Mouse (Mus musculus) gastrocnemius, postnatal 4 days (tissue): ENCODE measurements around the gene A030005L19Rik. TPM values are rescaled to one million over a fixed set of nuclear protein-coding genes. Genes with fewer than 3 reads are reported as not detected.
"Not testable (repeated sequence)": the region's sequence is repeated elsewhere in the genome, so short reads cannot be mapped to it uniquely, and the experiment has no call there.

Experiments
- DNase-seq, 2 experiments: peaks; one replicate each; pipeline ENCODE4 v3.0.0; 2021 to 2022; ENCODE audit warnings: low spot score in 2 of 2, mixed read lengths in 2 of 2
- long read RNA-seq, 2 experiments: library from polyadenylated mRNA; stranded (forward); transcript quantifications; one replicate each; pipeline ENCODE4 v2.0.0; 2021
- total RNA-seq, 2 experiments: library from RNA; stranded (reverse); gene quantifications; 2 replicates each; pipeline ENCODE4 v1.2.3; 2021

A030005L19Rik gene
- total RNA-seq = not detected
- long read RNA-seq, experiment 1 = 0 reads
- long read RNA-seq, experiment 2 = 0 reads

DNA sequence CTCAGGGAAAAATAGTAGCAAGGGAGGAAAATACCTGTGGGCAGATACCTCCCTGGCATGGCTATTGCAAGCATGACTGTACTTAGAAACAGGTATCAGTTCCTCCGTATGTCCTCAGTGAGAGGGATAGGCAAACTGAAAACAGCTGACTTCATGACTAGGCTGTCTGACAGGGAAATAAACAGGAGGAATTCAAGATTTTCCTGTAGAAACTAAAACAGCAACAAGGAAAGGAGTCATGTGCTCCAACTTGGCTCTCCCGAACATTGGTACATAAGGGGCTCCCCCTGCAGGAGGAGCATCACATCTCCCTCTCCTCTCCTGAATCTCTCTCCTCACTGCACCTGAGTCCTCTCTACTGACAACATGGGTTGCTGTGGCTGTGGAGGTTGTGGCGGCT is at the start of gene A030005L19Rik:
Gene A030005L19Rik (plus strand): TSS at position 301 of the 400 bp plus-strand sequence.
- no peak for DNase-seq

DNA sequence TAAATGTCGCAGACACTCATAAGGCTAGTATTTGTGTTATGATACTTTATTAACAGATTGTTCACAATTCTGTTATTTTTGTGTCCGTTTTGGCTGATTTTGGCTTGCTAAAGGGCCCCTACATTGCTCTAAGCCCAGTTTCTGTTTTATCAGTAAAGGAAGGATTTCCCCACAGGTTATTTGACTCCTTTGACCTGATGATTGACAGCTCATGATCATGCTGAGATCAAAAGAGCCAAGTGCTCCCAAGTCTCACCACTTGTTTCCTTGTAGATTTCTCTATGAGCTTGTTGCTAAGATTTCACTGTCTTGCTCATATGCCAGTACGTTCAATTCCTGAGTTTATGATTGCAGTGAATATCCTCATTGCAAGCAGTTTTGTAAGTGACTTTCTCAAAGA is 42.9 kb upstream of the A030005L19Rik start:
- no peak for DNase-seq

DNA sequence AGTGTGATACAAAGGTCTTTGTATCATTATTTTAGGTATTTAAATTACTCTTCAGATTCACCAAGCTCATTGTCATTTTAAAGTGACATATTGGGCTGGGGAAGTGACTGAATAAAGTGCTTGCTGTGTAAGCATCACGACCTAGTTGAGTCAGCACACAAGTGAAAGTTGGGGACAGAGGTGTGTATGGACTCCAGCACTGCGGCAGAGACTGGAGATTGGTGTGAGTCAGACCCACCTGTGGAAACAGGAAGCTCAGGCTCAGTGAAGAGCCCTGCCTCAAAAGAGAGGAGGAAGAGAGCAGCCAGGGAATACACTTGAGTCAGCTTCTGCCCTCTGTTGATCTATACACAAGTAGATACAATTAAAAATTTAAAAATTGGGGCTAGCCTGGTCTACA is 34.0 kb upstream of the A030005L19Rik start:
- no peak for DNase-seq

DNA sequence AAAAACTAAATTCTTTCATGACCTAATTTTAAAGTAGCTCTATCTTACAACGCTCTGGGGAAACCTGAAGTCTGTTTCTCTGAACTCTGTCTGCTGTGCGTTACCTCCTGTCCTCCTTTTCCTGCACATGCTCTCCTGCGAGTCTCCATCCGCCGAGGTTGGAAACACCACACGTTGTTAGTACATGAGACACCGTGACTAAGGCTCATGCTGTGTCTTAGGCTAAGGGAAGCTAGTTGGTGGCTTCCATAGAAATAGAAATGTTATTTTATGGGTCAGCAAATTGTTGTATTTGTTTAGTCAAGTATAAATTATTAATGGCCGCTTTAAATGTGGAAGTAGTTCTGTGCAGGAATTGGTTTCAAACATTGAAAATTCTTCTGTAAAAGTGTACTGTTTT is 32.9 kb upstream of the A030005L19Rik start:
- no peak for DNase-seq

GRCm38 (mm10) chr1:82893269-82893668 is 19.9 kb upstream of the A030005L19Rik start:
- no peak for DNase-seq

DNA sequence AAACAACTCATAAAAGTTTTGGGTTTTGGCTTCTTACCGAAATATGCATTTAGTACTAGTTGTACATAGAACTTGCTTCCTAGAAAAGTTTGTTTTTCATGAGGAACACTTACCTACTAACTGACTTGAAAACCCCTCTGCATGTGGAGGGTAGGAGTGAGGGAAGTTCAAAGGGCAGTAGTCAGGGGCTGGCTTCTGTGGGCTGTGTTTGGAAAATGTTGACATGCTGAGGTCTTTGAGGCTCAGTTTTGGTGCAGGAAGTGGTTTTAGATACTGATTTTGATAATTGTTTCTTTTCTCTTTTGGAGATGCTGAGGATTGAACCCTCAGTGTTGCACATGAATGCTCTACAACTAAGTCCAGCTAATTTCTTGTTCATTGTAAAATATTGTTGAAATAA is 12.6 kb upstream of the A030005L19Rik start:
- DNase-seq = no peak

DNA sequence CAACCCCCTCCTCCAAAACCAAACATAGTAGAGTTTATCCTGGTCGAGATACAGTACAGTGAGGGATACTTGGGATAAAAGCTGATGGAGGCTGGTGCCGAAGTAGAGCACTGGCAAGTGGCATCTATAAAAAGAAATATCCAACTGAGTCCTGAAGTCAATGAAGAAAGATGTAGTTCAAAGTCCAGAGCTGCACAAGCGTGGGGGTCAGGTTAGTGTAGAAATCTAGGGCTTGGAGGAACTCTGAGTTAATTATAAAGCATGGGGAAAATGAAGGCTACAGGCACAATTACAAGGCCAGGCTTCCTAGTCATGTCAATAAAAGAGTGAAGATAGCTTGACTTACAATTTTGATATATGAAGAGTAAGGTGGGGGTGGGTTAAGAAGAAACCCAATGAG is 11.9 kb upstream of the A030005L19Rik start:
- no peak for DNase-seq

- no peak for DNase-seq
These were observed 7.2 kb upstream of the A030005L19Rik start for GRCm38 (mm10) chr1:82905886-82906285.

- not testable (repeated sequence) for DNase-seq
These were observed 309 bp downstream of the A030005L19Rik start for GRCm38 (mm10) chr1:82913434-82913833.

DNA sequence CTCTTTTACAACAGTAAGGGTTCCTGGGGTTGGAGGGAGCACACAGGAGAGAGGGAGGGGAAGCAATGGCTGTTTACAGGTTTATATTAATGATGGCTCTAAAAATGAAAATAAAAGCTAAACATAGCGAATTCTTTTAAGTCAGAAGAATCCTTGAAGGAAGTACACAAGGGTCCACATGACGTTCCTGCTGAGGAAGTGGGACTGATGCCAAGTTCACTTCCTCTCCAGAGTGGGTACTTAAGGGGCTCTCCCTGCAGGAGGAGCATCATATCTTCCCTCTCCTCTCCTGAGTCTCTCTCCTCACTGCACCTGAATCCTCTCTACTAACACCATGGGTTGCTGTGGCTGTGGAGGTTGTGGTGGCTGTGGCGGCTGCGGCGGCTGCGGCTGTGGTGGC is 11.5 kb downstream of the A030005L19Rik start, which contains the start of gene A030014E15Rik:
Gene A030014E15Rik (plus strand): TSS at position 268 of the 400 bp plus-strand sequence.
- no peak for DNase-seq

- not testable (repeated sequence) for DNase-seq
These were observed 17.4 kb downstream of the A030005L19Rik start for GRCm38 (mm10) chr1:82930558-82930957.

GRCm38 (mm10) chr1:82931326-82931725 is 18.2 kb downstream of the A030005L19Rik start, which contains the start of gene Gm6217:
Gm6217 (minus strand) TSS chr1:82931399.
- DNase-seq = not testable (repeated sequence)

- no peak for DNase-seq
These were observed 25.5 kb downstream of the A030005L19Rik start for GRCm38 (mm10) chr1:82938666-82939065.

GRCm38 (mm10) chr1:82942505-82942904 is 29.4 kb downstream of the A030005L19Rik start:
- DNase-seq = not testable (repeated sequence)

DNA sequence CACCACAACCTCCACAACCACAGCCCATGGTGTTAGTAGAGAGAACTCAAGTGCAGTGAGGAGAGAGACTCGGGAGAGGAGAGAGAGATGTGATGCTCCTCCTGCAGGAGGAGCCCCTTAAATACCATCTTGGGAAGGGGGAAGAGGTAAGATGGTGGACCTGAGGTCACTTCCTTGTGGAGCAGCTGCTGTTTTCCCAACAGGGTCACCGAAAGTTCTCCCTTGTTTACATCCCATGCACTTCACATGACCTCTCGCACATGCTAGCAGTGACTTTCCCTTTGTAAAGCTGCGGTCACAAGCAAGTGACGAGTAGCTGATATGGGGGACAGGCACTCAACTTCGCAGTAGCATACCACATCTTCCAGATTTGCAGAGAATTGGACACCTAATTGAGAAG is 30.2 kb downstream of the A030005L19Rik start, which contains the start of gene A030003K21Rik:
Gene A030003K21Rik (minus strand): TSS at position 94 of the 400 bp plus-strand sequence.
- DNase-seq = not testable (repeated sequence)

GRCm38 (mm10) chr1:82946029-82946428 is 32.9 kb downstream of the A030005L19Rik start:
- DNase-seq = not testable (repeated sequence)

DNA sequence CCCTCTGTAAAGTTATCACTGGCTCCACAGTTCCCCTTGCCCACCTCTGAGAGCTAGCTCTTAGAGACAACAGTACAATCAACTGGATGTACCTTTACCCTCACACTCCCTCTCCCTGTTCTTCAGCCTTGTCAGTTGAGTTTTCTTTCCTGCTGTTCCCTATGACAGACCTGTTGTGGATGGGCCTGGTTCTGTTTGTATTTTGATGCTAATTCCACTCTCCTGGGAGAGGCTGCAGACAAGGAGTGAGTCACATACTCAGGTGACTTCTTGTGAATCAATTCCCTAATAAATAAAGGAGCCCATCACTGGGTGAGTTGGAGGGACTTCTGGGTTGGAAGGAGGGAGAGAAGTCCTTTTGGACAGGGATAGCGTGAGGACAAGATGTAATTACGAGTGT is 35.5 kb downstream of the A030005L19Rik start:
- no peak for DNase-seq

- not testable (repeated sequence) for DNase-seq
These were observed 42.8 kb downstream of the A030005L19Rik start, which contains the start of gene Gm7544 for GRCm38 (mm10) chr1:82955913-82956312. Gm7544 (minus strand) TSS chr1:82956013.

DNA sequence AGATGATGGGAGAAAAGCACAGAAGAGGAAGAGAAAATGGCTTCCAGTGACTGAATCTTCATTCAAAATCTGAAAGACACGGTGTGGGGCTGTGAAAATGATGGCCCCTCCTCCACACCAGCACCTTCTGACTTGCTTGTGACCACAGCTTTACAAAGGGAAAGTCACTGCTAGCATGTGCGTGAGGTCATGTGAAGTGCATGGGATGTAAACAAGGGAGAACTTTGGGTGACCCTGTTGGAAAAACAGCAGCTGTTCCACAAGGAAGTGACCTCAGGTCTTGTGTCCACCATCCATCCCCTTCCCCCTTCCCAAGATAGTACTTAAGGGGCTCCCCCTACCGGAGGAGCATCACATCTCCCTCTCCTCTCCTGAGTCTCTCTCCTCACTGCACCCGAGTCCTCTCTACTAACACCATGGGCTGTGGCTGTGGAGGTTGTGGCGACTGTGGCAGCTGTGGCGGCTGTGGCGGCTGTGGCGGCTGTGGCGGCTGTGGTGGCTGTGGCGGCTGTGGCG is 46.8 kb downstream of the A030005L19Rik start, which contains the start of gene Gm47955:
Gene Gm47955 (plus strand): TSS at position 417 of the 516 bp plus-strand sequence.
- DNase-seq = no peak
